Mouse (Mus musculus): ENCODE measurements around the gene Fxyd5.

DNA sequence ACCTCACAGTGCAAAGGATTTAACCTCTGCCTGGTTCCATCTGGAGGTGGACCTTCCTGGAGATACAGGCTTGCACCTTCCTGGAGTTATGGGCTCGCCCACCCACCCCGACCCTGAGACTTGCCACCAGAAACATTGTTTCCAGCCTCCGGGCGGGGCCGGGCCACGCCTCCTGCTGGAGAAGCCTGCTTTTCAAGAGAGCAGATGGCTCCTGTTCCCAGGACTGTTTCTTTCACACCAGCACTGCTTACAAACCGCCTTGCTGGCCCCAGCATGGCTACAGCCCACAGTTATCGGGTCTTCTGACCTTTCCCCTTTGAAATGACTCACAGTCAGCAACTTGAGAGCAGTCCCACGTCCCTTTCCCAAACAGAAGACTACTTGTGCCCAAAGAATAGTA lies 30.0 kb upstream of the Fxyd5 start:
- TF ChIP-seq POLR2A (IDR thresholded peaks at IDR 0.05; ENCODE audit: low read depth, low read length): no peak
- TF ChIP-seq CTCF (IDR thresholded peaks at IDR 0.05; ENCODE audit: borderline replicate concordance, insufficient read depth, low read length): no peak

All from embryonic fibroblast, embryonic 13.5 days (primary cell).